Mouse (Mus musculus) hindlimb bud, embryonic 11.5 days (tissue): ENCODE measurements at regions not wholly inside any gene's neighbourhood (a gene's known extent, or its start where the extent isn't known, plus 50 kb on each side); places are given as distances from the start of the nearest gene placed in this dataset.

Experiments used
- DNase-seq: peaks from one replicate; pipeline ENCODE4 v3.0.0-alpha.2; 2012; ENCODE audit warnings: low read depth, low spot score; ENCODE audit errors: extremely low spot score

GRCm38 (mm10) chr1:34738386-34739067 is 104.3 kb downstream of the Fam168b start:
- DNase-seq: no peak

DNA sequence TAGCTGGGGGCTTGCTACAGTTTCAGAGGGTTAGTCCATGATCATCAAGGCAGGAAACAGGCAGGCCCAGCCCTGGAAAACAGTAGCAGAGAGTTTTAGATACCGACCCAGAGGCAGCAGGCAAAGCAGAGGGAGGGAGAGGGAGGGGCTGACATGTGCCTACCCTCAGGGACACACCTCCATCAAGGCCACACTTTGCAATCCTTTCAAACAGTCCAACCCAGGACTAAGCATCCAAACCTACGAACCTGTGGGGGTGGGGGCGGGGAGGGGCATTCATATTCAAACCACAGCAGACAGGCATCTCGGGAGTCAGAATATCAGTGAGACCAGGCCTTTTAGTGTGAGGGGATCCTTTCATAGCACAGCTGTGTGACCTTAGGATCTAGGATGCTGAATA is 103.2 kb downstream of the Fam168b start:
- no peak for DNase-seq

GRCm38 (mm10) chr1:34740891-34741290 is 102.0 kb downstream of the Fam168b start:
- no peak for DNase-seq

- no peak for DNase-seq
These were observed 100.6 kb downstream of the Fam168b start for GRCm38 (mm10) chr1:34742234-34742633.

DNA sequence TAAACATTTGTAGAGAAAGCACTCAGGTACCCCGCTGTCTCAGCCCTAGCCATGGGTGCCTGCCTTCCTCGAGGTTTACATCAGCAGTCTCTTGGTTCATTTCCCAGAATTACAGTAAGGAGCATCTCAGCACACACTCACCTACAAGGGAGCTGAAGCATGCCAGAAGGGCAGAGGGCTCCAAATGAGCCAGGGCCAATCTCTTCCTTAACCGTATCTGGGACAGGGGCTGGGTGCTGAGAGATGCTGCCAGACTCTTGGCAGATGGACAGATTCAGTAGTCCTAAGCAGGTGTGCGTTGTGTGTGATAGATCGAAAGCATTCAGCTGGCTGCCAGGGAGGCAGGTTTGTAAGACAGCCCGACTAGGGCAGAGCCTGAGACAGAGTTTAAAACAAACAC is 97.0 kb downstream of the Fam168b start:
- no peak for DNase-seq

DNA sequence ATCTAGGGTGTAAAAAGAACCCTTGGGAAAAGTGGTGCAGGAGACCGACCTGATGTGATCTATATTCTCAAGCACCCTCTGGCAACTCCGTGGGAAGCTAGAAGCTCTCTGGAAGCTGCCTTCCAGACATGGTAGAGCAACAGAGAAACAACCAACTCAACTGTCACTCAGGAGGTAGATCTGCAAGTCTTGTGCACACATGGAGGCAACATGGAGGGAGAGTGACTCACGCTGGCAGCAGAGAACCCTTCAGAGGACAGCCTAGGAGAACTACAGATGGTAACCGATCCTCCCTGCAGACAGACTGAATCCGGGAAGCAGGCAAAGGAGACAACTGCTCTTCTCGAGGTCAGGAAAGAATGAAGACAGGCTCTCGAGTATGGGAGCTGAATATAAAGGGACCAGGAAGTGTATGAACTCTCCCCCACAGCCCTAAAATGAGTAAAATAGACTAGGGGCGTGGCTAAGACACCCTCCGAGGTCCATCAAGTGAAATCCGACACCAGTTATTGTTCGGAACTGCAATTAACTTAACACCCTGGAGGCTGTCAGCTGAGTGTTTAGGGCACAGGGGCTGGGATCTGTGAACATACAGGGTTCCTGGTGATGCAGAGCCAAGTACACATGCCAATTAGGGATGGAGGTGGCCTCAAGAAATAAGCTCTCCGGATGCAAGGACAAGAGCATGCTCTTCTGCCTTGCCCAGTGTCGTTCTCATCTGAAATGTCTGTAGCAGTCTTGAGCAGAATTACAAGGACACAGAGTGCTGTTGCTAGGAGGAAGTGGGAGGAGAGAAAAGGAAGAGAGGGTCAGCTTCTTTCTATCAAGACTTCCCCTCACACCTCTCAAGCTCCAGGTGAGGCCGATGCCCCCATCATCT is 93.5 kb downstream of the Fam168b start:
- no peak for DNase-seq

DNA sequence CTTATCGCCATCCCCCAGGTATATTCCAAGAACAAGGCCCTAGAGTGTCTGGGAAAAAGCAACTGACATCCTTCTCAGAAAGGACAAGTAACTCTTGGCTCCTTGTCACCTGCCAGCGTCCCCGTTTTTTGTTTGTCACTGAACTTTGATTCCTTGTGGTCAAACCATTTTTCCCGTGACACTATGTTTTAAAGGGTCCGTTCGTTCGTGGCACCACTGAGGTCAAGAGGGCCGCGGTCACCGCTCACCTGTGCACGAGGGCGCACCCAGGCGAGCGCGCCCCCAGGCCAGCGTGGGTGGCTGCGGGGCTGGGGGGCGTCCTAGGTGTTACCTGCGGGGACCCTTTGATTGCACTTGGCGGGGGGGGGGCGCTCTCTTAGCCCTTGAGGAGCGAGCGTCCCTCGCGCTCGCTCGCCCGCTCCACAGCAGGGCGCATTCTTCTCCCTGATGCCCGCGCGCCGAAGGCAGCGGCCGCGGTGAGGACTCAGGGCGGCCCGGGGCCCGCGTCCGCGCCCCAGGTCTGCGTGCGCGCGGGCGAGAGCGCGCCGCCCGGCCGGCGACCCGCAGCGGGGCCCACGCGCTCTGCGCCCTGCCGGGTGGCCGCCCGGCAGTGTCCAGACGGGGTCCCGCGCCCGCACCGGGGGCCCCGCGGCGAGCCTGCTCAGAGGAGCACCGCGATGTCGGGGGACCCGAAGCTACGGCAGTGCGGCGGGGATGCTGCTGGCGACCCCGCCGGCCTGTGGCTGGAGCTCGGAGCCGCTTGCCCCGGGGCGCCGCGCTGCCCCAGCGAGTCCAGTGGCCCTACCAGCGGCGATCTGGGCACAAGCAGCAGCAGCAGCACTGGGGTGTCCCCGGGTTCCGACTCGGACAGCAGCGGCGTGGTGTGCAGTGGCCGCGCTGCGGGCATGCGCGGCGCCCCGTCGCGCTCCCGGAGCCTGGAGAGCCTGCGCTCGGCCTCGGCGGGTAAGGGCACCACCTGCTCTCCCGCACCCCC is 92.5 kb downstream of the Fam168b start:
- DNase-seq: no peak

DNA sequence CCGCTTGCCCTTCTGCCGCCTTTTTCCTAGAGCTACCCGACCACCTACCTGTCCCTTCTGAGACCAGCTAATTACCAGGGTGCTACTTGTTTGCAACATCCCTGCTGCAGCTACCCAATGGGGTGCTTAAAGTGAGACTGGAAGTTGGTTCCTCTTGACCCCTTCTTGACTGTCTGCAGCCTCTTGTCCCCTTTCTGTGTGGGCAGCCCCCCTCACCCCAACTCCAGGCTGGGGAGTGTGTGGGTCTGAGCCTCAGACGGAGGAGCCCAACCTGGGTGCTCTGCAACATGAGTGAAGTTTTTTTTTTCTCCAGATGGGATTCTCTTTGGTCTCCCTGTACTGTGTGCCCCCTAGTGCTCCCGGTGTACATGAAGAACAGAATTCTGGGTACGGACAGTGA is 91.7 kb downstream of the Fam168b start:
- no peak for DNase-seq

- DNase-seq: no peak
These were observed 89.3 kb downstream of the Fam168b start for GRCm38 (mm10) chr1:34753581-34753980.

DNA sequence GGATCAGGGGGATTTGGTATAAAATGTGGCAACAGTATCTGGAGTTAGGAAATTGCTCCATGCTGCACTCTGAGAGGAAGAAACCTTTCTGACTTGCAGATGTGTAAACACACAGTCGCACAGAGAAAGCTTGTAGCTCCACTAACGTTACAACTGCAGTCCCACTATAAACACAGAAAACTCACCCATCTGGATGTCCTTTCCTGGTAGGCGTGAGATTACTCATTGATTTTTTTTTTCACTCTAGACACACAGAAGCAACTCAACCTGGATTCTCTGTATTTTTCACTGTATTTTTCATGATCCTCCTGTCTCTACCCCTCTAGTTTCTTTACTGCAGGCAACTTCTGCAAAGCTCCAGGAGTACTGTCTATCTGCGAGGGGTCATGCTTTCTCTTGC is 82.3 kb downstream of the Fam168b start:
- no peak for DNase-seq

DNA sequence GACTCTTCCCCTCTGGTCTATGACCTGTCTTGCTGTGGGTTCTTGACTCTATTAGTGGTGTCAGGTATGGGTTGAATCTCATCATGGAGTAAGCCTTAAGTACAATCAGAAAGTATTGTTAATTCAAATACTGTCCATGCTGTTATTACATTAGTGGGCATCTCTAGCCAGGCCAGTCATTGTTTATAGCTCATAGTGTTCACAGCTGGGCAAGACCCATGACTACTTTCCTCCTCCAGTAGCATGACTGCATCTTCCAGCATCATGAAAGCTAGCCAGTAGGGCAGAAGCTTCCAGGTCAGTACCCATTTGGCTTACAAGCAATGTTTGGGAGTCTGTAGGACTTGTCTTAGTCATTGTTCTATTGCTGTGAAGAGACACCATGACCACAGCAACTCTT is 81.4 kb downstream of the Fam168b start:
- no peak for DNase-seq

GRCm38 (mm10) chr1:34761870-34762269 is 81.0 kb downstream of the Fam168b start:
- DNase-seq: no peak
